Mouse (Mus musculus) spleen, adult 18-20 months (tissue): ENCODE data around the gene P2ry13.

ENCODE experiments used
- DNase-seq, 2 experiments: peaks; one replicate each; pipeline ENCODE4 v3.0.0; 2022; ENCODE audit warnings: mixed read lengths in 2 of 2

The P2ry13 gene

GRCm38 (mm10) chr3:59210727-59211126, at the start of gene P2ry13:
Gene P2ry13, minus strand, starts transcription at chr3:59210882.
- no peak for DNase-seq

- peak; percentile 46 to 47 for DNase-seq
These were observed 47.3 kb upstream of the P2ry13 start for GRCm38 (mm10) chr3:59257740-59258664.

- no peak for DNase-seq
These were observed 39.8 kb upstream of the P2ry13 start for GRCm38 (mm10) chr3:59250454-59250853.

GRCm38 (mm10) chr3:59248031-59248430, 37.3 kb upstream of the P2ry13 start:
- no peak for DNase-seq

GRCm38 (mm10) chr3:59243384-59243783, 32.7 kb upstream of the P2ry13 start:
- no peak for DNase-seq

GRCm38 (mm10) chr3:59234878-59235277, 24.2 kb upstream of the P2ry13 start:
- no peak for DNase-seq

GRCm38 (mm10) chr3:59230912-59231311, 20.2 kb upstream of the P2ry13 start:
- DNase-seq = no peak

GRCm38 (mm10) chr3:59228730-59229551, 18.3 kb upstream of the P2ry13 start:
- DNase-seq = peak; percentile 39 to 41

- DNase-seq = no peak
These were observed 17.0 kb upstream of the P2ry13 start for GRCm38 (mm10) chr3:59227696-59228095.

GRCm38 (mm10) chr3:59225411-59225810, 14.7 kb upstream of the P2ry13 start:
- DNase-seq = no peak

- no peak for DNase-seq
These were observed 11.6 kb upstream of the P2ry13 start for GRCm38 (mm10) chr3:59222303-59222702.

GRCm38 (mm10) chr3:59219326-59219725, 8.6 kb upstream of the P2ry13 start:
- no peak for DNase-seq

- no peak for DNase-seq
These were observed 6.5 kb upstream of the P2ry13 start for GRCm38 (mm10) chr3:59217211-59217610.

GRCm38 (mm10) chr3:59212404-59212803, 1.7 kb upstream of the P2ry13 start:
- DNase-seq = no peak

GRCm38 (mm10) chr3:59211784-59212183, 1.1 kb upstream of the P2ry13 start:
- no peak for DNase-seq

GRCm38 (mm10) chr3:59210089-59210488, 593 bp downstream of the P2ry13 start:
- no peak for DNase-seq

GRCm38 (mm10) chr3:59208650-59209548, 1.8 kb downstream of the P2ry13 start:
- DNase-seq = no peak

- DNase-seq = no peak
These were observed 4.7 kb downstream of the P2ry13 start for GRCm38 (mm10) chr3:59205941-59206340.

- no peak for DNase-seq
These were observed 5.8 kb downstream of the P2ry13 start for GRCm38 (mm10) chr3:59204719-59205503.

GRCm38 (mm10) chr3:59203802-59204520, 6.7 kb downstream of the P2ry13 start:
- DNase-seq = no peak

- DNase-seq = no peak
These were observed 13.2 kb downstream of the P2ry13 start for GRCm38 (mm10) chr3:59197329-59197948.
